Mouse (Mus musculus) cerebellum, postnatal 4 days (tissue): ENCODE measurements around the gene Adcy4.

Source experiments
- DNase-seq, 2 experiments: peaks; one replicate each; pipeline ENCODE4 v3.0.0; 2022; ENCODE audit warnings: low spot score in 2 of 2, mixed read lengths in 1 of 2

Adcy4 gene

GRCm38 (mm10) chr14:55783958-55784235 lies at the start of gene Adcy4:
Adcy4 (minus strand) TSS chr14:55784095.
- DNase-seq = peak in 1 of 2 experiments; percentile 1

DNA sequence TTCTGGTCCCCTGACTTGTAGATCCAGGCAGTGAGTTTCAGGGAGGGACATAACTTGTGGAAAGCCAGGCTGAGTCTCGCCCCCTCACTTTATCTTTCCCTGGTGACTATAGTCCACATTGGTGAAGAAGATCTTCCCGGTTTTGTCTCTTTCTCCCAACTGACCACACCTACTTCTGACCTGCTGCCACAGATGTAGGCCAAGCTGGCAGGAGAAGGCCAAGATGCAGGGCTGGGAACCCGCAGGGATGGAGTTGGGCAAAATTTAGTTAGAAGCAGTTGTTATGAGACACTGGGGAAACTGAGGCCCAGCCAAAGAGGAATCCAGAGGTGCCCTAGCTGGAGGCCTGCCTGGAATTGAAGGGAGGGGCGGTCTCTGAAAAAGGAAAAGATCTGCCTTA lies 49.2 kb upstream of the Adcy4 start:
- DNase-seq = no peak

DNA sequence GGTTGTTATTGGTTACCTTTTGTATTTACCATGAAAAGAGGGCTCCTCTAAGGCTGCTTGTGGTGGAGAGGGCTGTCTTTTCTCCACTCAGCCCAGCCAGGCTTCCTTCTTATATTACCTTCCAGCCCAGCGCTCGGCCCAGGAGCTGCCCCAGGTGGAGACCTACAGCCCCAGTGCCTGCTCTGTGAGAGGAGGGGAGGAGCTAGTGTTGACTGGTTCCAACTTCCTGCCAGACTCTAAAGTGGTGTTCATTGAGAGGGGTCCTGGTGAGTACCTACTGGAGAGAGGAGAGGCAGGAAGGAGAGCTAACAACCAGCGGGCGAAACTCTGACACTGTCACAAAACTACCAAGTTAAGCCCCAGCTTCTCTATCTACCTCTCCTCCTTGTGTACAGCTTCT lies 46.4 kb upstream of the Adcy4 start:
- DNase-seq = no peak

- no peak for DNase-seq
Measured at GRCm38 (mm10) chr14:55829854-55830253, 46.0 kb upstream of the Adcy4 start.

DNA sequence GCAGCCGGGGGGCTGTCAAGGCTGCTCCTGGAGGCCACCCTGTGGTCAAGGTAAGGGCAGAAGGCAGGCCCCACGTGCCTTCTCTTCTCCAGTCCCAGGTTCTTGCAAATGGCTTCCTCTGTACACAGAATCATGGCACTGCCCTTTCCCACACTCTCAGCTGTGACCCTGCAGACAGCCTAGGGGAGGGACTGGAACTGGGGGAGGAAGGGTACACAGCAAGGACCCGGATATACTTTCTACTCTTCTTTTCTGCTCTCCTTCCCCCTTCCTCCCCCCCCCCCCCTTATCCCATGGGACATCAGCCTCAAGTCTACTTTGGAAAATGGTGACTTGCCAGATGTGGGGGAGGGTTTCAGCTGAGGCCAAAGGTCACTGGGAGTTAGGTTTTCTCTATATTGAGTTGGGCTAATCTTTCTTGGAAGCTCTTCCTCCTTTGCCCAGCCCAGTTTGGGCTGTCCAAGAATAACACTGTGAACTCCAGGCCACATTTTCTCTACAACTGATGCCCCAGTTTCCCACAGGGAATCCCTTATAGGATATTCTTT lies 44.9 kb upstream of the Adcy4 start:
- no peak for DNase-seq

DNA sequence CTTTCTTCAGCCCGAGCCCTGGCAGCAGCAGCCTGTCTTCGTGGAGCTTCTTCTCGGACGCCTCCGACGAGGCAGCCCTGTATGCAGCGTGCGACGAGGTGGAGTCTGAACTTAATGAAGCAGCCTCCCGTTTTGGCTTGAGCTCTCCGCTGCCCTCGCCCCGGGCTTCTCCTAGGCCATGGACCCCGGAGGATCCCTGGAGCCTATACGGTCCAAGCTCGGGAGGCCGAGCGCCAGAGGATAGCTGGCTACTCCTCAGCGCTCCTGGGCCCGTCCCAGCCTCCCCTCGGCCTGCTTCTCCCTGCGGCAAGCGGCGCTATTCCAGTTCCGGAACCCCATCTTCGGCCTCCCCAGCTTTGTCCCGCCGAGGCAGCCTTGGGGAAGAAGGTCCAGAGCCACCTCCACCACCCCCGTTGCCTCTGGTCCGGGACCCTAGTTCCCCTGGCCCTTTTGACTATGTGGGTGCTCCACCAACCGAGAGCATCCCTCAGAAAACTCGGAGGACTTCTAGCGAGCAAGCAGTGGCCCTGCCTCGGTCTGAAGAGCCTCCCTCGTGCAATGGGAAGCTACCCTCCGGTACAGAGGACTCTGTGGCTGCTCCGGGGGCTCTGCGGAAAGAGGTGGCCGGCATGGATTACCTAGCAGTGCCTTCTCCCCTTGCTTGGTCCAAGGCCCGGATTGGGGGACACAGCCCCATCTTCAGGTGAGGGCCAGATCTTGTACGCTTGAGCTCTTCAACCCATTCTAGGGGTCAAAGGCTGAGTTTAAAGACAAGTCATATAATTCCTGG lies 42.9 kb upstream of the Adcy4 start:
- peak in 1 of 2 experiments; percentile 32 for DNase-seq

GRCm38 (mm10) chr14:55826142-55826541 lies 42.2 kb upstream of the Adcy4 start:
- peak in 1 of 2 experiments; percentile 13 for DNase-seq

DNA sequence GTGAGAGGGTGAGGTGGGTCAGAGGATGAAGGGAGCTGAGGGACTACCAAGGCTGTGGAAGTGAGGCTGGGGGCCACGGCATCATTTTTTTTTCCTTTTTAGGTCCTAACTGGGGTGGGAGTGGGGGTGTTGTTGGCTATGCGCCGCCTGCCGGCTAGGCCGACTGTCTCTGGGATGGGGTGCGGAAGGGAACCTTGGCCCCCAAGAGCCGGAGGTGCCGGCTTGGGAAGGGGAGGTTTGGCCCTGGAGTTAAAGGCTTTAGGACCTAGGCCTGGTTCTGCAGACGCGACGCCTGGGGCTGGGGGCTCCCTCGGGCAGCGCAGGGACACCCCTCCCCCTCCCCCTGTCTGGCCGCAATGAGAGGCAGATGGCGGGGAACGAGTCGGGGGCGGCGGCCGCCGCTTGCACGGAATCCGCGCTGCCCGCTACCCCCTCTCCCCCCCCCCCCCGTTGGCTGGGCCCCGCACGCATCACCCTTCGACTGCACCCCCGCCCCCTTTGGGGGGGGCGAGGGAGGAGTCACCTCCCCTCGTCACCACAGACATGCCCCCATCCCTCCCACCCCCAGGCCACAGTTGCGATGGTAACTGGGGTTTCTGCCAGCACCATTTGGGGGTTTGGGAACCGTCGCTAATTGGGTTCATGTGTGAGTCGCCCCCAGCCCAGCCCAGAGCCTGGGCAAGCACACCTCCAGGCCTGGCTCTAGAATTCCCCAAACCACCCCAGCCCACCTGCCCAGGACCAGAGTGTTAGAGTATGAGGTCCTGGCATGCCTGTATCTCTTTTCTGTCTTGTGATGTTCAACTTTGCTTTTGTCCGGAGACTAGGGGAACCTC lies 41.5 kb upstream of the Adcy4 start:
- peak in 1 of 2 experiments; percentile 64 for DNase-seq

- DNase-seq = peak in 1 of 2 experiments; percentile 32
Measured at GRCm38 (mm10) chr14:55824481-55825215, 40.8 kb upstream of the Adcy4 start.

DNA sequence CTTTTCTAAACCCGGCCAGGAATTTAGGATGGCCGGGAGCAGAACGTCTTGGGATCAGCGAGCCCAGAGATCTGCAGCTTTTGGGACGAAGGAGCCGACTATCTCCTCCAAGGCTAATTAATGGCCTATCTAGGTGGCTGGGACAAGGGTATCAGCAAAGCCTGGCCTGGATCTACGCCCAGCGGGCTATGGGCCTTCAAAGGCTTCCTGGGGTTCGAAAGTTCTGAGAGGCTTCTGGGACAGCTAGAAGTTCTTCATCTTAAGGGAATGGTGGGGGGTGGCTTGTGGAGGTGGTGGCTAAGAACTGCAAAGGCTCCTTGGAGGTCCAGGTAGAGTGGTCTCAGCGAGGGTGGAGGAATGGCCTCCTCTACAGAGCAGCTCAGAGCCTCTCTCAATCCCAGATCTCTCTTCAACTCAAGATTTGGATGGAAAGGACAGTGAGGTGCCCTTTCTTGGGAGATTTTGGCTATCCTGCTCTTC lies 40.1 kb upstream of the Adcy4 start:
- DNase-seq = peak in 1 of 2 experiments; percentile 12

GRCm38 (mm10) chr14:55822991-55823762 lies 39.3 kb upstream of the Adcy4 start, which contains the start of gene Nfatc4:
Nfatc4 (plus strand) TSS chr14:55823144.
- DNase-seq = peak; percentile 57 to 78

GRCm38 (mm10) chr14:55822435-55822990 lies 38.6 kb upstream of the Adcy4 start:
- peak; percentile 46 to 73 for DNase-seq

- peak in 1 of 2 experiments; percentile 0 for DNase-seq
Measured at GRCm38 (mm10) chr14:55820576-55820975, 36.7 kb upstream of the Adcy4 start.

GRCm38 (mm10) chr14:55819845-55820405 lies 36.0 kb upstream of the Adcy4 start:
- peak in 1 of 2 experiments; percentile 0 for DNase-seq

GRCm38 (mm10) chr14:55815310-55815751 lies 31.4 kb upstream of the Adcy4 start:
- peak in 1 of 2 experiments; percentile 29 for DNase-seq

GRCm38 (mm10) chr14:55814885-55815284 lies 31.0 kb upstream of the Adcy4 start:
- peak in 1 of 2 experiments; percentile 68 for DNase-seq

DNA sequence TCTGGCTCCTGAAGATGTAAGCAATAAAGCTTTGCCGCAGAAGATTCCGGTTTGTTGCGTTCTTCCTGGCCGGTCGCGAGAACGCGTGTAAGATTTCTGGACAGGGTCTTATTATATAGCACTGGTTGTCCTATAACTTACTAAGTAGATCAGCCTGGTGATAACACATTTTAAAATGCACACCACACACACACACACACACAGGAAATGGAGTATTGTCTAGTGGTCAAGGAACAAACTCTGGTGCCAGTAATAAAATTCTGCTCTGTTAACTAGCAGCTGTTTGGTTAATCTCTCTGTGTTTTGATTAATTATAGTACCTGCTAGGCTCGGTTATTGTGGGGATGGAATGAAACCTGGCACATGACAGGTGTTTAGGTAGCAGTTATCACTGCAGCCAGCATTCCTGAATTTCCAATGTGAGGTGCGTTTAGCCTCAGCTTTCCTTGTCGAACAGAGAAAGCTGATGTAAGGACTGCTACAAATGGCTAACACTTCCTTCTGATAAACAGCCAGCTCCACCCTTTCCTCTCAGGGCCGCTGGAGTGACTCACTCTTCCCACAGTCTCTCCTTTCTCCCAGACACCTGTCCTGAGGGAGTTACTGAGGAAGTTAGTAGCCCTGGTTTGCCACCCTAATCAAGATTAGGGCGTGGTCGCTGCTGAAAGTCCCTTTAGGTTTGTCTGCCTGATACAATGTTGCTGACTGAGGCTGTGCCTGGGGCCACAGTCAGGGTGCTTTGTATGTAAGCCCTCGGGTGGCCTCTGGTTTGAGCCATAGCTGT lies 11.7 kb upstream of the Adcy4 start:
- no peak for DNase-seq

DNA sequence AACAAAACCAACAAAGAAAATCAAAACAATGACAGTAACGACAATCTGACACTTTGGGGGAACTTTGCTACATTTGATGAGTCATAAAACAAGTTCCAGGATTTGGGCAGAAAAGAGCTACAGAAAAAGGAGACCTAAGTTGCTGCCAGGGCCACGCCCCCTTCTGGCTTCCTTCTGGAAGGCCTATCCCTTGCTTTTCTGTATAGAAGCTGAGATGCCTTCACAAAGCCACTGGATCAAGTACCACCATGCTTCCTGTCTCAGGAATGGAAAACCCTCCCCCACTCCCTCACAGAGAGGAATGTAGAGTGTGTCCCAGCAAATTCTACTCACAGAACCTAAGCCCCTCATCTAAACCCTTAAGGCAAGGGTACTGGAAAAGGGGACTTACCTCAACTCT lies 10.1 kb upstream of the Adcy4 start:
- no peak for DNase-seq

- DNase-seq = no peak
Measured at GRCm38 (mm10) chr14:55793461-55793860, 9.6 kb upstream of the Adcy4 start.
